Mouse (Mus musculus) small intestine, adult 2 months (tissue): ENCODE results near the gene Timm8a2.
"Not testable (repeated sequence)": the region's sequence is repeated elsewhere in the genome, so short reads cannot be mapped to it uniquely, and the experiment has no call there.

ENCODE experiments used
- CTCF ChIP-seq: fragments of 200-500 bp; IDR thresholded peaks from 2 replicates; pipeline ENCODE4 v1.5.1; 2012; ENCODE audit warnings: low read depth, mild to moderate bottlenecking, control low read depth, inconsistent platforms, low read length, moderate library complexity, mixed read lengths; ENCODE audit not compliant: insufficient replicate concordance, insufficient read length; ENCODE audit errors: extremely low read depth
- POLR2A ChIP-seq: fragments of 200-500 bp; IDR thresholded peaks from 2 replicates; pipeline ENCODE4 v1.6.1; 2012; ENCODE audit warnings: low read depth, mild to moderate bottlenecking, control low read depth, inconsistent platforms, low read length, moderate library complexity

DNA sequence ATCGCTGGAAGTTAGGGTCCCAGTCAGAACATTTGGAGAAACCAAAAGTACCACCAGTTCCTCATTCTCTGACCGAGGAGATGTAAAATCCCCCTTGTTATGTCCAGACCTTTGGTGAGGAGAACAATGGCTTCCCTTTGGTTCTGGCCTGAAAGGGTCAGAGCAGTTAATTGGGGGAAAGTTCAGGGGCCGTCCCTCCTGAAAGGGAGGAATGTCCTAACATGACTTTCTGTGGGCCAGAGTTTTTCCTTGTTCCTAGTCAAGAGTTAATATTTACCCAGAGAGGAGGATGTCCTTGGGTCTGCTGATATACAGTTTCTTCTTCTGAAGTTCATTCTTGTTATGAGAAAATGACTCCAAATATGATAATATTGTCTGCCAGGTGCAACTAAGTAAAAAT is 33.6 kb downstream of the Timm8a2 start:
- TF ChIP-seq POLR2A, CTCF: not testable (repeated sequence)
